Mouse (Mus musculus): ENCODE results near the gene Pnmal2. TPM values are rescaled to one million over a fixed set of nuclear protein-coding genes. Genes with fewer than 3 reads are reported as not detected.
"Not testable (repeated sequence)": the region's sequence is repeated elsewhere in the genome, so short reads cannot be mapped to it uniquely, and the experiment has no call there.

Gene Pnmal2
- polyA plus RNA-seq, 1 experiment from 2014 or later, result 0.41 TPM

GRCm38 (mm10) chr7:16949908-16950841 is 5.7 kb downstream of the Pnmal2 start:
- Histone ChIP-seq H3K27ac (no peak overlapping the region), H3K4me2 (peak overlapping the region; percentile 61), H3K9ac (no peak overlapping the region), H3K4me1 (peaks cover 21% of the 10 kb centered on the region), H3K27me3 (replicated peaks) (peaks cover 60% of the 10 kb centered on the region), H3K4me3 (peak overlapping the region; percentile 30), H3K36me3 (no peaks in the 10 kb centered on the region), H3K9me3 (replicated peaks) (no peaks in the 10 kb centered on the region)
- ATAC-seq, result peak; percentile 36
- 8% methylated on average over 29 of the region's 29 CpGs for WGBS (ENCODE audit: insufficient replicate concordance)

GRCm38 (mm10) chr7:16950861-16951635 is 6.6 kb downstream of the Pnmal2 start:
- no peak overlapping the region for H3K9ac ChIP-seq

GRCm38 (mm10) chr7:16953776-16954175 is 9.3 kb downstream of the Pnmal2 start:
- H3K27ac ChIP-seq; H3K4me3 ChIP-seq; ATAC-seq; H3K36me3 ChIP-seq; H3K9ac ChIP-seq; H3K9me3 ChIP-seq (replicated peaks); H3K4me2 ChIP-seq: not testable (repeated sequence)
- H3K4me1 ChIP-seq, result peaks cover 16% of the 10 kb centered on the region
- H3K27me3 ChIP-seq (replicated peaks), result peaks cover 24% of the 10 kb centered on the region
- WGBS (ENCODE audit: insufficient replicate concordance), result 48% methylated on average over 2 of the region's 2 CpGs

More at GRCm38 (mm10) chr7:16950861-16951635, 6.6 kb downstream of the Pnmal2 start:
- Histone ChIP-seq H3K4me1 (peaks cover 21% of the 10 kb centered on the region), H3K27ac (no peak overlapping the region), H3K4me3 (no peak overlapping the region), H3K4me2 (0 out of 2 replicates have a peak overlapping the region, but pooled peaks have one; percentile 0), H3K9me3 (replicated peaks) (no peaks in the 10 kb centered on the region), H3K36me3 (no peaks in the 10 kb centered on the region), H3K27me3 (replicated peaks) (peaks cover 51% of the 10 kb centered on the region)
- ATAC-seq, result peak; percentile 66
- 25% methylated on average over 18 of the region's 18 CpGs for WGBS (ENCODE audit: insufficient replicate concordance)

GRCm38 (mm10) chr7:16955712-16956111 is 11.2 kb downstream of the Pnmal2 start:
- 40% methylated on average over 4 of the region's 4 CpGs for WGBS (ENCODE audit: insufficient replicate concordance)
- no peak overlapping the region for H3K4me3 ChIP-seq
- no peaks in the 10 kb centered on the region for H3K36me3 ChIP-seq
- H3K27ac ChIP-seq, result no peak overlapping the region
- peaks cover 18% of the 10 kb centered on the region for H3K27me3 ChIP-seq (replicated peaks)
- no peak overlapping the region for H3K4me2 ChIP-seq
- no peak overlapping the region for H3K9ac ChIP-seq
- ATAC-seq, result no peak
- no peaks in the 10 kb centered on the region for H3K9me3 ChIP-seq (replicated peaks)
- H3K4me1 ChIP-seq, result peaks cover 6% of the 10 kb centered on the region; the same call in 1 of the 2 replicates

- ATAC-seq, result no peak
- H3K9me3 ChIP-seq (replicated peaks), result no peaks in the 10 kb centered on the region
- peaks cover 14% of the 10 kb centered on the region for H3K27me3 ChIP-seq (replicated peaks)
- H3K27ac ChIP-seq, result no peak overlapping the region
- no peaks in the 10 kb centered on the region for H3K36me3 ChIP-seq
- no peaks in the 10 kb centered on the region for H3K4me1 ChIP-seq
- WGBS (ENCODE audit: insufficient replicate concordance), result 57% methylated on average over 15 of the region's 15 CpGs
- H3K4me3 ChIP-seq, result no peak overlapping the region
- H3K9ac ChIP-seq, result no peak overlapping the region
- H3K4me2 ChIP-seq, result no peak overlapping the region
Observed at GRCm38 (mm10) chr7:16956410-16957265, 12.2 kb downstream of the Pnmal2 start.

GRCm38 (mm10) chr7:16959539-16960187 is 15.2 kb downstream of the Pnmal2 start, which contains the start of gene Pnmal1:
Pnmal1 (plus strand) TSS chr7:16959679.
- Histone ChIP-seq H3K9me3 (replicated peaks) (no peaks in the 10 kb centered on the region), H3K36me3 (no peaks in the 10 kb centered on the region), H3K27me3 (replicated peaks) (peaks cover 14% of the 10 kb centered on the region), H3K4me2 (no peak within 1 kb of the TSS), H3K4me3 (no peak within 1 kb of the TSS), H3K4me1 (no peaks in the 10 kb centered on the region), H3K9ac (no peak within 1 kb of the TSS), H3K27ac (no peak within 1 kb of the TSS)
- WGBS (ENCODE audit: insufficient replicate concordance), result 30% methylated on average over 17 of the region's 17 CpGs
- ATAC-seq, result no peak

GRCm38 (mm10) chr7:16961678-16962077 is 17.2 kb downstream of the Pnmal2 start:
- H3K9ac ChIP-seq, result no peak overlapping the region
- no peaks in the 10 kb centered on the region for H3K36me3 ChIP-seq
- no peaks in the 10 kb centered on the region for H3K4me1 ChIP-seq
- H3K4me2 ChIP-seq, result no peak overlapping the region
- 59% methylated on average over 5 of the region's 5 CpGs for WGBS (ENCODE audit: insufficient replicate concordance)
- ATAC-seq, result no peak
- H3K4me3 ChIP-seq, result no peak overlapping the region
- H3K27ac ChIP-seq, result no peak overlapping the region
- peaks cover 14% of the 10 kb centered on the region for H3K27me3 ChIP-seq (replicated peaks)
- H3K9me3 ChIP-seq (replicated peaks), result no peaks in the 10 kb centered on the region

GRCm38 (mm10) chr7:16968414-16968813 is 23.9 kb downstream of the Pnmal2 start:
- no peak for ATAC-seq
- H3K27me3 ChIP-seq (replicated peaks), result no peaks in the 10 kb centered on the region
- WGBS (ENCODE audit: insufficient replicate concordance), result 64% methylated on average over 6 of the region's 6 CpGs

GRCm38 (mm10) chr7:16971160-16971559 is 26.7 kb downstream of the Pnmal2 start:
- H3K4me3 ChIP-seq, result no peak overlapping the region
- no peaks in the 10 kb centered on the region; the same call in 1 of the 2 replicates for H3K4me1 ChIP-seq
- WGBS (ENCODE audit: insufficient replicate concordance), result 42% methylated on average over 3 of the region's 3 CpGs
- no peaks in the 10 kb centered on the region for H3K9me3 ChIP-seq (replicated peaks)
- no peaks in the 10 kb centered on the region for H3K36me3 ChIP-seq
- no peak overlapping the region for H3K4me2 ChIP-seq
- ATAC-seq, result no peak
- no peak overlapping the region for H3K9ac ChIP-seq
- H3K27ac ChIP-seq, result no peak overlapping the region
- no peaks in the 10 kb centered on the region for H3K27me3 ChIP-seq (replicated peaks)

More at GRCm38 (mm10) chr7:16968414-16968813, 23.9 kb downstream of the Pnmal2 start:
- H3K9ac ChIP-seq, result no peak overlapping the region
- no peaks in the 10 kb centered on the region for H3K36me3 ChIP-seq
- no peaks in the 10 kb centered on the region for H3K9me3 ChIP-seq (replicated peaks)
- H3K4me3 ChIP-seq, result no peak overlapping the region
- H3K4me2 ChIP-seq, result no peak overlapping the region
- no peak overlapping the region for H3K27ac ChIP-seq
- no peaks in the 10 kb centered on the region; the same call in 1 of the 2 replicates for H3K4me1 ChIP-seq

- no peaks in the 10 kb centered on the region for H3K36me3 ChIP-seq
- H3K9me3 ChIP-seq (replicated peaks), result no peaks in the 10 kb centered on the region
- no peak overlapping the region for H3K9ac ChIP-seq
- no peaks in the 10 kb centered on the region for H3K27me3 ChIP-seq (replicated peaks)
- H3K4me3 ChIP-seq, result no peak overlapping the region
- 36% methylated on average over 6 of the region's 6 CpGs for whole genome bisulfite sequencing (ENCODE audit: insufficient replicate concordance)
- H3K4me2 ChIP-seq, result no peak overlapping the region
- ATAC-seq, result no peak
- H3K27ac ChIP-seq, result no peak overlapping the region
- H3K4me1 ChIP-seq, result peaks cover 20% of the 10 kb centered on the region
Observed at GRCm38 (mm10) chr7:16974018-16974417, 29.5 kb downstream of the Pnmal2 start.

- Histone ChIP-seq H3K9me3 (replicated peaks) (no peaks in the 10 kb centered on the region), H3K27me3 (replicated peaks) (no peaks in the 10 kb centered on the region), H3K9ac (no peak overlapping the region), H3K27ac (no peak overlapping the region), H3K36me3 (no peaks in the 10 kb centered on the region), H3K4me3 (no peak overlapping the region), H3K4me2 (no peak overlapping the region), H3K4me1 (peaks cover 35% of the 10 kb centered on the region)
- no peak for ATAC-seq
- 64% methylated on average over 8 of the region's 8 CpGs for WGBS (ENCODE audit: insufficient replicate concordance)
Observed at GRCm38 (mm10) chr7:16976298-16976697, 31.8 kb downstream of the Pnmal2 start.
